Mouse (Mus musculus) liver, embryonic 14.5 days (tissue): Measurements from ENCODE around the gene Insc. TPM values are rescaled to one million over a fixed set of nuclear protein-coding genes. Genes with fewer than 3 reads are reported as not detected.

Source experiments
- ATAC-seq: fragments of 200-750 bp; cut with Nextera tagmentation; 2 replicates; pipeline ENCODE4 v1.8.0; 2017; ENCODE audit warnings: moderate number of reproducible peaks, mild to moderate bottlenecking, moderate library complexity; ENCODE audit not compliant: insufficient read depth
- DNase-seq, 3 experiments: peaks; one replicate each; pipeline ENCODE4 v3.0.0-alpha.2; 2012 to 2013; ENCODE audit warnings: low read depth in 3 of 3, low spot score in 3 of 3
- H3K27ac ChIP-seq: fragments of 300-500 bp; sonication (generic); 2 replicates; pipeline ENCODE4 v1.5.1; 2014; ENCODE audit warnings: moderate library complexity, mild to moderate bottlenecking, control low read depth, inconsistent platforms
- H3K27me3 ChIP-seq: fragments of 300-500 bp; sonication (generic); 2 replicates; pipeline ENCODE4 v1.6.1; 2014; ENCODE audit warnings: mild to moderate bottlenecking, low read length, moderate library complexity; ENCODE audit not compliant: control insufficient read depth, insufficient read depth
- H3K36me3 ChIP-seq: fragments of 300-500 bp; sonication (generic); replicated peaks from 2 replicates; pipeline ENCODE4 v1.6.1; 2014; ENCODE audit warnings: low read depth; ENCODE audit not compliant: control insufficient read depth, insufficient read depth
- H3K4me1 ChIP-seq, 2 experiments: fragments of 200-500 bp in 1 of 2; fragments of 300-500 bp in 1 of 2; sonication (generic) in 1 of 2; replicated peaks; 2 replicates each; pipeline ENCODE4 v1.6.1; 2012 to 2014; ENCODE audit warnings: antibody characterized with exemption in 1 of 2, inconsistent platforms in 1 of 2, low read length in 1 of 2; ENCODE audit not compliant: control insufficient read depth in 2 of 2, insufficient read depth in 2 of 2
- H3K4me2 ChIP-seq: fragments of 300-500 bp; sonication (generic); 2 replicates; pipeline ENCODE4 v1.6.1; 2014; ENCODE audit warnings: low read depth, mild to moderate bottlenecking, control low read depth, moderate library complexity
- H3K4me3 ChIP-seq, 2 experiments: fragments of 200-500 bp in 1 of 2; fragments of 300-500 bp in 1 of 2; sonication (generic) in 1 of 2; 2 replicates each; pipeline ENCODE4 v1.5.1; 2012 to 2014; ENCODE audit warnings: low read depth in 2 of 2, low read length in 2 of 2, mild to moderate bottlenecking in 2 of 2, control low read depth in 1 of 2, inconsistent platforms in 1 of 2, moderate library complexity in 1 of 2; ENCODE audit not compliant: insufficient read depth in 1 of 2
- H3K9ac ChIP-seq: fragments of 300-500 bp; sonication (generic); replicated peaks from 2 replicates; pipeline ENCODE4 v1.6.1; 2014; ENCODE audit warnings: mild to moderate bottlenecking, control low read depth, moderate library complexity
- H3K9me3 ChIP-seq: fragments of 300-500 bp; sonication (generic); 2 replicates; pipeline ENCODE4 v1.6.1; 2016; ENCODE audit warnings: low read length, mixed read lengths; ENCODE audit not compliant: control insufficient read depth
- CTCF ChIP-seq: IDR thresholded peaks from 2 replicates; pipeline ENCODE4 v1.5.1; 2016; ENCODE audit warnings: antibody characterized with exemption, low read depth, control low read depth
- EP300 ChIP-seq: IDR thresholded peaks from 2 replicates; pipeline ENCODE4 v1.6.1; 2016; ENCODE audit warnings: antibody characterized with exemption, low read depth
- WGBS: fragments of 180-500 bp; shearing (Covaris S2); extraction: QIAGEN DNeasy Blood & Tissue Kit; methylation state at CpG from one replicate; pipeline ENCODE4 v1.1.7; 2014; ENCODE audit not compliant: insufficient replicate concordance; 5-methylcytosine and 5-hydroxymethylcytosine counted together
- polyA plus RNA-seq, 2 experiments: library from polyadenylated mRNA; depleted of rRNA in 1 of 2; stranded (reverse) in 1 of 2; unstranded in 1 of 2; fragments of >200 nt; fragmentation: Nextera tagmentation in 1 of 2; extraction: Ambion mirVana in 1 of 2; gene quantifications; 2 replicates each; pipeline versions ENCODE4 v1.2.1 to v1.2.3; 2012 to 2014

Insc gene
- polyA plus RNA-seq, 2 experiments: 10.9 to 12.8 TPM

DNA sequence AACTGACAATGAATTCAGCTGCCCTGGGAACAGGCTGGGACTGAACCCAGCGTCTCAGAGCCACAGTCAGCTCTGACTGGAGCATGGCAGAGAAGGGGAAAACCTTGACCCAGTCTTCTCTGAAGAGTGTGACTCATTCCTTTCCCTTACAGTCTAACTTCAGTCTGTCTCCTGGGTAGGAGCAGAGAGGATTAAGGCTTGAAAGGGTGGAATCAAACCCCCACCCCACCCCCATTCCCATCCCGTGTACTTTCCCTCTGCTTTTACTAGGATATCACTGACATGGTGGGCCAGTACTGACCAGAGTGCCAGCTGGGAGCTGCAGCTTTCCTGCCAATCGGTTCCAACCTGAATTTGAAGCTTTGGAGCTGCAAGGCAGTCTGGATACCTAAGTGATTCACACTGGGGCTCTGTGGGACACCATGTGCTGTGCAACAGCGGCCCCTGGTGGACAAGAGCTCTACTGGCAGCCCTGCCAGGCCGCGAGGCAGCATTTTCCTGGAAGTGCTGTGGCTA is 73.9 kb downstream of the Insc start:
- Histone ChIP-seq H3K27ac (no peak overlapping the region), H3K27me3 (no peaks in the 10 kb centered on the region), H3K9ac (no peak overlapping the region), H3K4me2 (no peak overlapping the region), H3K4me1 (no peaks in the 10 kb centered on the region), H3K4me3 (no peak overlapping the region), H3K9me3 (no peaks in the 10 kb centered on the region), H3K36me3 (no peaks in the 10 kb centered on the region)
- DNase-seq: peak; percentile 12 to 37 (median 20)
- WGBS: 13% methylated on average over 6 of the region's 6 CpGs
- peak; percentile 96 for TF ChIP-seq CTCF
- no peak for TF ChIP-seq EP300
- ATAC-seq: peak; percentile 50; the same call in 1 of the 2 replicates

- ATAC-seq (no peak), DNase-seq (no peak)
- H3K9ac ChIP-seq: no peak overlapping the region
- H3K36me3 ChIP-seq: no peaks in the 10 kb centered on the region
- no peak overlapping the region for H3K4me2 ChIP-seq
- no peak for TF ChIP-seq CTCF
- no peak for TF ChIP-seq EP300
- H3K4me3 ChIP-seq: no peak overlapping the region
- H3K4me1 ChIP-seq: no peaks in the 10 kb centered on the region
- H3K27ac ChIP-seq: no peak overlapping the region
- H3K9me3 ChIP-seq: no peaks in the 10 kb centered on the region
- H3K27me3 ChIP-seq: no peaks in the 10 kb centered on the region
- whole genome bisulfite sequencing: 26% methylated on average over 5 of the region's 5 CpGs
Observed at GRCm38 (mm10) chr7:114817879-114818278, 74.4 kb downstream of the Insc start.

DNA sequence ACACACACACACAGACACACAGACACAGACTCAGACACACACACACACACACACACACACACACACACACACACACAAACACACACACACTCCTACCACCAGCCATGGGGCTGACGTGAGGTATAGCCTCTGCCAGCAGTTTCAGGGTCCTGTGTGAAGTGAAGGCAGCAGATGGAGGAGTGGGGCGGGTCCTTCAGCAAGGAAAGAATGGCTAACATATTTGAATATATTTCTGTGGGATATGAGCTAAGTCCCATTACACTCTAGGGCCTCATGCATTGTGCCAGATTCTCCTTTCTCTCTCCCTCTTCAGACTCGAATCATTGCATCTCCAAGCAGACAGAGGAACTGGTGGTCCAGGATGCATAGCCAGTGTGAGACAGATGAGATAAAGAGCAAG is 74.9 kb downstream of the Insc start:
- ATAC-seq: no peak
- TF ChIP-seq CTCF (no peak), EP300 (no peak)
- Histone ChIP-seq H3K4me1 (no peaks in the 10 kb centered on the region), H3K4me2 (no peak overlapping the region), H3K27me3 (no peaks in the 10 kb centered on the region), H3K9me3 (no peaks in the 10 kb centered on the region), H3K27ac (no peak overlapping the region), H3K9ac (no peak overlapping the region), H3K36me3 (no peaks in the 10 kb centered on the region), H3K4me3 (no peak overlapping the region)
- DNase-seq: no peak
- WGBS: 48% methylated on average over 3 of the region's 3 CpGs

GRCm38 (mm10) chr7:114818836-114819235 is 75.3 kb downstream of the Insc start:
- no peak for TF ChIP-seq CTCF
- no peak for TF ChIP-seq EP300
- no peak for ATAC-seq
- Histone ChIP-seq H3K4me3 (no peak overlapping the region), H3K9ac (no peak overlapping the region), H3K27ac (no peak overlapping the region), H3K9me3 (no peaks in the 10 kb centered on the region), H3K4me2 (no peak overlapping the region), H3K4me1 (no peaks in the 10 kb centered on the region), H3K36me3 (no peaks in the 10 kb centered on the region), H3K27me3 (no peaks in the 10 kb centered on the region)
- 60% methylated on average over 8 of the region's 8 CpGs for WGBS
- DNase-seq: no peak

- no peaks in the 10 kb centered on the region for H3K36me3 ChIP-seq
- 65% methylated on average over 2 of the region's 2 CpGs for WGBS
- H3K27ac ChIP-seq: no peak overlapping the region
- TF ChIP-seq EP300 (no peak), CTCF (no peak)
- DNase-seq: no peak
- H3K4me3 ChIP-seq: no peak overlapping the region
- H3K4me1 ChIP-seq: no peaks in the 10 kb centered on the region
- no peaks in the 10 kb centered on the region for H3K9me3 ChIP-seq
- H3K27me3 ChIP-seq: no peaks in the 10 kb centered on the region
- ATAC-seq: no peak
- H3K4me2 ChIP-seq: no peak overlapping the region
- no peak overlapping the region for H3K9ac ChIP-seq
Observed at GRCm38 (mm10) chr7:114822736-114823135, 79.2 kb downstream of the Insc start.
